Mouse (Mus musculus): ENCODE measurements around the gene Kif21b. TPM values are rescaled to one million over a fixed set of nuclear protein-coding genes. Genes with fewer than 3 reads are reported as not detected.

Gene Kif21b
- polyA plus RNA-seq, 1 experiment from 2014 or later = 0.74 TPM

GRCm38 (mm10) chr1:136118875-136119274 lies 12.3 kb upstream of the Kif21b start:
- Histone ChIP-seq H3K9ac (ENCODE audit: low read depth, low read length) (no peak overlapping the region), H3K4me2 (ENCODE audit: low read length) (no peak overlapping the region), H3K27ac (no peak overlapping the region), H3K27me3 (ENCODE audit: insufficient read depth, low read length) (no peaks in the 10 kb centered on the region), H3K4me3 (replicated peaks; ENCODE audit: low read depth, low read length) (no peak overlapping the region), H3K4me1 (replicated peaks; ENCODE audit: insufficient read depth, low read length) (no peaks in the 10 kb centered on the region), H3K9me3 (replicated peaks; ENCODE audit: low read length) (no peaks in the 10 kb centered on the region), H3K36me3 (ENCODE audit: insufficient read depth, low read length) (no peaks in the 10 kb centered on the region)
- WGBS = 36% methylated on average over 8 of the region's 8 CpGs
- no peak for TF ChIP-seq CTCF (IDR thresholded peaks at IDR 0.05; ENCODE audit: low read depth)
- ATAC-seq (replicated peaks; ENCODE audit: low FRiP score, low read depth) (no peak), DNase-seq (ENCODE audit: low spot score) (no peak)

- H3K4me1 ChIP-seq (replicated peaks; ENCODE audit: insufficient read depth, low read length) = no peaks in the 10 kb centered on the region
- no peaks in the 10 kb centered on the region for H3K27me3 ChIP-seq (ENCODE audit: insufficient read depth, low read length)
- TF ChIP-seq CTCF (IDR thresholded peaks at IDR 0.05; ENCODE audit: low read depth) = no peak
- no peaks in the 10 kb centered on the region for H3K9me3 ChIP-seq (replicated peaks; ENCODE audit: low read length)
- no peak overlapping the region for H3K4me3 ChIP-seq (replicated peaks; ENCODE audit: low read depth, low read length)
- no peak overlapping the region for H3K27ac ChIP-seq
- no peaks in the 10 kb centered on the region for H3K36me3 ChIP-seq (ENCODE audit: insufficient read depth, low read length)
- WGBS = 79% methylated on average over 7 of the region's 7 CpGs
- no peak overlapping the region for H3K9ac ChIP-seq (ENCODE audit: low read depth, low read length)
- no peak overlapping the region for H3K4me2 ChIP-seq (ENCODE audit: low read length)
- no peak for DNase-seq (ENCODE audit: low spot score)
- ATAC-seq (replicated peaks; ENCODE audit: low FRiP score, low read depth) = no peak
These were observed 11.5 kb upstream of the Kif21b start for GRCm38 (mm10) chr1:136119571-136120262.

- Histone ChIP-seq H3K27me3 (ENCODE audit: insufficient read depth, low read length) (no peaks in the 10 kb centered on the region), H3K4me1 (replicated peaks; ENCODE audit: insufficient read depth, low read length) (no peaks in the 10 kb centered on the region), H3K9me3 (replicated peaks; ENCODE audit: low read length) (no peaks in the 10 kb centered on the region), H3K27ac (no peak overlapping the region), H3K36me3 (ENCODE audit: insufficient read depth, low read length) (no peaks in the 10 kb centered on the region), H3K9ac (ENCODE audit: low read depth, low read length) (no peak overlapping the region), H3K4me3 (replicated peaks; ENCODE audit: low read depth, low read length) (no peak overlapping the region), H3K4me2 (ENCODE audit: low read length) (no peak overlapping the region)
- ATAC-seq (replicated peaks; ENCODE audit: low FRiP score, low read depth) (no peak), DNase-seq (ENCODE audit: low spot score) (no peak)
- WGBS = 59% methylated on average over 1 of the region's 1 CpGs
- no peak for TF ChIP-seq CTCF (IDR thresholded peaks at IDR 0.05; ENCODE audit: low read depth)
These were observed 11.0 kb upstream of the Kif21b start for GRCm38 (mm10) chr1:136120263-136120603.

GRCm38 (mm10) chr1:136120785-136121184 lies 10.4 kb upstream of the Kif21b start:
- ATAC-seq (replicated peaks; ENCODE audit: low FRiP score, low read depth) = no peak
- H3K4me2 ChIP-seq (ENCODE audit: low read length) = no peak overlapping the region

GRCm38 (mm10) chr1:136122030-136122429 lies 9.2 kb upstream of the Kif21b start:
- no peak for TF ChIP-seq CTCF (IDR thresholded peaks at IDR 0.05; ENCODE audit: low read depth)
- no peaks in the 10 kb centered on the region for H3K9me3 ChIP-seq (replicated peaks; ENCODE audit: low read length)
- no peak overlapping the region for H3K4me3 ChIP-seq (replicated peaks; ENCODE audit: low read depth, low read length)
- 85% methylated on average over 8 of the region's 8 CpGs for WGBS
- no peaks in the 10 kb centered on the region for H3K4me1 ChIP-seq (replicated peaks; ENCODE audit: insufficient read depth, low read length)
- no peak overlapping the region for H3K4me2 ChIP-seq (ENCODE audit: low read length)
- H3K27me3 ChIP-seq (ENCODE audit: insufficient read depth, low read length) = no peaks in the 10 kb centered on the region
- H3K27ac ChIP-seq = no peak overlapping the region
- DNase-seq (ENCODE audit: low spot score) = no peak
- H3K36me3 ChIP-seq (ENCODE audit: insufficient read depth, low read length) = no peaks in the 10 kb centered on the region
- ATAC-seq (replicated peaks; ENCODE audit: low FRiP score, low read depth) = no peak
- no peak overlapping the region for H3K9ac ChIP-seq (ENCODE audit: low read depth, low read length)

More at GRCm38 (mm10) chr1:136120785-136121184, 10.4 kb upstream of the Kif21b start:
- no peak for TF ChIP-seq CTCF (IDR thresholded peaks at IDR 0.05; ENCODE audit: low read depth)
- no peak overlapping the region for H3K27ac ChIP-seq
- no peaks in the 10 kb centered on the region for H3K9me3 ChIP-seq (replicated peaks; ENCODE audit: low read length)
- 58% methylated on average over 6 of the region's 6 CpGs for WGBS
- no peaks in the 10 kb centered on the region for H3K4me1 ChIP-seq (replicated peaks; ENCODE audit: insufficient read depth, low read length)
- no peak overlapping the region for H3K4me3 ChIP-seq (replicated peaks; ENCODE audit: low read depth, low read length)
- no peaks in the 10 kb centered on the region for H3K27me3 ChIP-seq (ENCODE audit: insufficient read depth, low read length)
- no peak overlapping the region for H3K9ac ChIP-seq (ENCODE audit: low read depth, low read length)
- DNase-seq (ENCODE audit: low spot score) = no peak
- H3K36me3 ChIP-seq (ENCODE audit: insufficient read depth, low read length) = no peaks in the 10 kb centered on the region

GRCm38 (mm10) chr1:136126159-136126765 lies 4.9 kb upstream of the Kif21b start:
- no peak for DNase-seq (ENCODE audit: low spot score)
- no peak overlapping the region for H3K27ac ChIP-seq

More at GRCm38 (mm10) chr1:136126159-136126765, 4.9 kb upstream of the Kif21b start:
- no peaks in the 10 kb centered on the region for H3K9me3 ChIP-seq (replicated peaks; ENCODE audit: low read length)
- no peaks in the 10 kb centered on the region for H3K27me3 ChIP-seq (ENCODE audit: insufficient read depth, low read length)
- H3K4me2 ChIP-seq (ENCODE audit: low read length) = no peak overlapping the region
- no peak for TF ChIP-seq CTCF (IDR thresholded peaks at IDR 0.05; ENCODE audit: low read depth)
- H3K4me3 ChIP-seq (replicated peaks; ENCODE audit: low read depth, low read length) = no peak overlapping the region
- H3K9ac ChIP-seq (ENCODE audit: low read depth, low read length) = no peak overlapping the region
- no peaks in the 10 kb centered on the region for H3K36me3 ChIP-seq (ENCODE audit: insufficient read depth, low read length)
- WGBS = 72% methylated on average over 10 of the region's 10 CpGs
- peaks cover 15% of the 10 kb centered on the region; the same call in 1 of the 2 replicates for H3K4me1 ChIP-seq (replicated peaks; ENCODE audit: insufficient read depth, low read length)
- no peak for ATAC-seq (replicated peaks; ENCODE audit: low FRiP score, low read depth)

Measured in kidney, postnatal 0 days (tissue).